Mouse (Mus musculus): ENCODE data around the gene Olfr818. TPM values are rescaled to one million over a fixed set of nuclear protein-coding genes. Genes with fewer than 3 reads are reported as not detected.
"Not testable (repeated sequence)": the region's sequence is repeated elsewhere in the genome, so short reads cannot be mapped to it uniquely, and the experiment has no call there.

Olfr818 gene
- total RNA-seq (2021) = not detected
- long read RNA-seq, experiment 1 = 0 reads
- long read RNA-seq, experiment 2 = 0 reads

DNA sequence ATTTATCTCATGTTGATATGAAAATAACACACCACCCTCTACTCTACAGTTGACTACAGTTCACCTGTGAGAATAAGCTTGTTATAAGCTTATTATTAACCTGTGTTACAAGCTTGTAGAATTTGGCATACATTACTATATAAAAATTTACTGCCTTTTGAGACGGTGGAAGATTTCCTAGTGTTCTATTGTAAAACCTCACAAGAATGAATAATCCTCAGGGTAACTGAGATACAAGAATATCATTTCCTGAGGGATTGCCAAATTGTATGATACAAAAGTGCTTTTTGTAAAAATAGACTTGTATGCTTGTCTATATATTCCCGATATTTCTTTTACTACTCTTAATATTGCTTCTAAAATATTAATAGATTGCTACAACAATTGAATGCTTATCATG, at the start of gene Olfr818:
TSS of gene Olfr818 (minus strand) at position 101 of the 400 bp plus-strand sequence.
- H3K4me3 ChIP-seq = no peak within 1 kb of the TSS
- TF ChIP-seq CTCF (IDR thresholded peaks at IDR 0.05) = no peak
- no peak for DNase-seq (ENCODE audit: extremely low spot score in 1 of 2, low spot score in 2 of 2)
- H3K27ac ChIP-seq = no peak within 1 kb of the TSS
- intact Hi-C loops (cut with DNase I) = no loop called here

GRCm38 (mm10) chr10:129984962-129985361, 36.1 kb upstream of the Olfr818 start, which contains the start of gene Gm10310:
TSS of gene Gm10310 (minus strand) at chr10:129985062.
- H3K4me3 ChIP-seq; H3K27ac ChIP-seq; intact Hi-C loops (cut with DNase I); DNase-seq (ENCODE audit: extremely low spot score in 1 of 2, low spot score in 2 of 2): not testable (repeated sequence)

- H3K4me3 ChIP-seq; intact Hi-C loops (cut with DNase I); H3K27ac ChIP-seq; DNase-seq (ENCODE audit: extremely low spot score in 1 of 2, low spot score in 2 of 2): not testable (repeated sequence)
Observed at GRCm38 (mm10) chr10:129981867-129982266, 33.0 kb upstream of the Olfr818 start.

DNA sequence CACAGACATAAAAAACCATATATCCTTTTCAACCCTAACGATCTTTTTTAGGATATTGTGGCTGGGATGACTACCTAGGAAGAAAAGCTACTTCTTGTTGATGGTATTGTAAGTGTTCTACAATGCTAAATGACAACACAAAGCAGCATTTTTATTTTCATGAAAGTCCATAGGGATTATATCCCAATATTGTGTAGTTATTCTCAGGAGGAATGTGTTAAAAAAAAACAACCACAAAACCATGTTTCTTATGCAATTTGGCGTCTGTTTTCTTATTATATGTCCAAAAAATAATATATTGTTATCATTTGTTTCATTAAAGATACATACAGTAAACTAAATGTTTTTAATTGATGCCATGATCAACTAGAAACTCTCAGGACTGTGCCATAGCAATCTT, 27.1 kb upstream of the Olfr818 start, which contains the start of gene Olfr247:
TSS of gene Olfr247 (minus strand) at position 101 of the 400 bp plus-strand sequence.
- intact Hi-C loops (cut with DNase I); H3K4me3 ChIP-seq; DNase-seq (ENCODE audit: extremely low spot score in 1 of 2, low spot score in 2 of 2); H3K27ac ChIP-seq: not testable (repeated sequence)

DNA sequence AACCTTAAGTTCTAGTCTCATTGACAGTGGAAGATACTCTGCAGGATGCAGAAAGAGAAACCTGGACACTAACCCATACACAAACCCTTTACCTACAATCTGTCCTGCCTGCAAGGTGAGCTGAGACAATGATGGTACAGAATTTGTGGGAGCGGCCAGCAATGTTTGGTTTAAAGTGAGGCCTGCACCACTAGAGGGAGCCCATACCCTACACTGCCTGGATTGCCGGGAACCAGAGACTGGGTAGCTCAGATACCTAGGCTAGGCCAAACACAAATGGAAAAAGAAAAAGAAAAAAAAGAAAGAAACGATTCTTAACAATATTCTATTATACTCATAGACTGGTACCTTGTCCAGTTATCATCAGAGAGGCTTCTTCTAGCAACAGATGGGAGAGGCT, 24.1 kb upstream of the Olfr818 start:
- intact Hi-C loops (cut with DNase I); H3K27ac ChIP-seq; H3K4me3 ChIP-seq; DNase-seq (ENCODE audit: extremely low spot score in 1 of 2, low spot score in 2 of 2): not testable (repeated sequence)

GRCm38 (mm10) chr10:129967166-129967565, 18.3 kb upstream of the Olfr818 start, which contains the start of gene Olfr819:
TSS of gene Olfr819 (minus strand) at chr10:129967266.
- intact Hi-C loops (cut with DNase I); H3K4me3 ChIP-seq: not testable (repeated sequence)

DNA sequence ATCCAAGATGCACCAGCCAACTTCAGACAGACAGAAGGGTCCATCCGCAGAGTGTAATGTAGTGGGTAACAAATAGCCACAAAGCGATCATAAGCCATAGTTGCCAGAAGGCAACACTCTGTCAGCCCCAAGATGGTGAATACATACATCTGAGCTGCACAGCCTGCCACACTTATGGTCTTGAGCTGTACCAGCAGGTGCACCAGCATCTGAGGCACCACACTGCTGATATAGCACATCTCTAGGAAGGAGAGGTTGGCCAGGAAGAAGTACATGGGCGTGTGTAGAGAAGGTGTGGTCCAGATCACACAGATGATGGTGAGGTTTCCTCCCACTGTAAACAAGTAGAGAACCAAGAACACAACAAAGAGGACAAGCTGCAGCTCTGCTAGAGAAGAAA, 17.3 kb upstream of the Olfr818 start:
- intact Hi-C loops (cut with DNase I); H3K4me3 ChIP-seq; DNase-seq (ENCODE audit: extremely low spot score in 1 of 2, low spot score in 2 of 2); H3K27ac ChIP-seq: not testable (repeated sequence)

More at GRCm38 (mm10) chr10:129967166-129967565, 18.3 kb upstream of the Olfr818 start, which contains the start of gene Olfr819:
- H3K27ac ChIP-seq; DNase-seq (ENCODE audit: extremely low spot score in 1 of 2, low spot score in 2 of 2): not testable (repeated sequence)

DNA sequence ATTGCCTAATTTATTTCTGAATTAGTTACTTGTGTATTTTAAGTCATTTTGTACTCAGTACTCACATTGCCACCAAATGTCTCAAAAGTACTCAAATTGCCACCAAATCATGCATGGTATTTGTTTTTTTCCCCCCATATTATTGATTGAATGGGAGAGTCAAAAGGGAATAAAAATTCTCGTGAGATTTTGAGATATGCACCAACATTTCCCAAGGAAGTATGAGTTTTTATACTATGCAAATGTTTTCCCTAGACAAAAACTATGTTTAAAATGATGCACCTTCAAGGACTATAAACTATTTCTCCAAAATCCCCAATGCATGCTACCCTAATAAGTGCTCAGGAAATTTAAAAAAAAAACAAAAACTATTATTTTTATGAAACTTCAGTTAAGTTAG, 33.4 kb downstream of the Olfr818 start, which contains the start of gene Olfr816:
TSS of gene Olfr816 (minus strand) at position 101 of the 400 bp plus-strand sequence.
- no peak for TF ChIP-seq CTCF (IDR thresholded peaks at IDR 0.05)
- Histone ChIP-seq H3K27ac (no peak within 1 kb of the TSS), H3K4me3 (no peak within 1 kb of the TSS)
- intact Hi-C loops (cut with DNase I) = no loop called here
- DNase-seq (ENCODE audit: extremely low spot score in 1 of 2, low spot score in 2 of 2) = no peak

- H3K4me3 ChIP-seq; intact Hi-C loops (cut with DNase I); H3K27ac ChIP-seq; DNase-seq (ENCODE audit: extremely low spot score in 1 of 2, low spot score in 2 of 2): not testable (repeated sequence)
Observed at GRCm38 (mm10) chr10:129905767-129906166, 43.1 kb downstream of the Olfr818 start, which contains the start of gene Olfr815. TSS of gene Olfr815 (minus strand) at chr10:129905867.

Other genes starting within 250 kb of the Olfr818 start
- gene Olfr804, start 245.9 kb downstream of the Olfr818 start, total RNA-seq (2021) = not detected
- gene Olfr805, start 219.7 kb downstream of the Olfr818 start, total RNA-seq (2021) = not detected
- gene Olfr806, start 207.2 kb downstream of the Olfr818 start, total RNA-seq (2021) = not detected
- not detected for gene Olfr807, start 191.3 kb downstream of the Olfr818 start, total RNA-seq (2021)
- not detected for gene Olfr808, start 183.6 kb downstream of the Olfr818 start, total RNA-seq (2021)
- gene Olfr809, start 174.5 kb downstream of the Olfr818 start, total RNA-seq (2021) = not detected
- gene Olfr810, start 154.2 kb downstream of the Olfr818 start, total RNA-seq (2021) = not detected
- not detected for gene Olfr811, start 144.7 kb downstream of the Olfr818 start, total RNA-seq (2021)
- not detected for gene Olfr812, start 103.0 kb downstream of the Olfr818 start, total RNA-seq (2021)
- not detected for gene Olfr813, start 93.7 kb downstream of the Olfr818 start, total RNA-seq (2021)
- not detected for gene Olfr814, start 69.2 kb downstream of the Olfr818 start, total RNA-seq (2021)
- not detected for gene Olfr815, start 43.2 kb downstream of the Olfr818 start, total RNA-seq (2021)
- not detected for gene Olfr816, start 33.5 kb downstream of the Olfr818 start, total RNA-seq (2021)
- gene Olfr819, start 18.2 kb upstream of the Olfr818 start, total RNA-seq (2021) = not detected
- gene Olfr247, start 27.0 kb upstream of the Olfr818 start, total RNA-seq (2021) = not detected
- not detected for gene Gm10310, start 36.0 kb upstream of the Olfr818 start, total RNA-seq (2021)
- not detected for gene Olfr820, start 63.5 kb upstream of the Olfr818 start, total RNA-seq (2021)
- not detected for gene Olfr821, start 81.2 kb upstream of the Olfr818 start, total RNA-seq (2021)
- not detected for gene Olfr822, start 122.1 kb upstream of the Olfr818 start, total RNA-seq (2021)
- gene Olfr823, start 166.3 kb upstream of the Olfr818 start, total RNA-seq (2021) = not detected
- gene Olfr824, start 180.9 kb upstream of the Olfr818 start, total RNA-seq (2021) = not detected
- gene Olfr825, start 217.7 kb upstream of the Olfr818 start, total RNA-seq (2021) = not detected
- gene Olfr826, start 235.1 kb upstream of the Olfr818 start, total RNA-seq (2021) = not detected

All from left cerebral cortex, adult 2 months (tissue).